Mouse (Mus musculus) heart, adult 2 months (tissue): ENCODE results near the gene Hexim2. TPM values are rescaled to one million over a fixed set of nuclear protein-coding genes. Genes with fewer than 3 reads are reported as not detected.
A peak's percentile ranks its signal among the peaks of the same experiment; 100 is the strongest.

ENCODE experiments used
- DNase-seq, 2 experiments: peaks; one replicate each; pipeline ENCODE4 v3.0.0; 2021
- H3K27ac ChIP-seq: fragments of 200-600 bp; 2 replicates; pipeline ENCODE4 v1.8.1; 2022
- H3K27me3 ChIP-seq: fragments of 200-500 bp; 2 replicates; pipeline ENCODE4 v1.6.1; 2012; ENCODE audit warnings: mild to moderate bottlenecking, low read length, inconsistent platforms, mixed read lengths; ENCODE audit not compliant: control insufficient read depth, insufficient read depth
- H3K36me3 ChIP-seq: fragments of 200-500 bp; 2 replicates; pipeline ENCODE4 v1.6.1; 2012; ENCODE audit warnings: low read length, inconsistent platforms; ENCODE audit not compliant: control insufficient read depth, insufficient read depth
- H3K4me1 ChIP-seq: fragments of 200-500 bp; 2 replicates; pipeline ENCODE4 v1.6.1; 2011; ENCODE audit warnings: low read length; ENCODE audit not compliant: control insufficient read depth, insufficient read depth
- H3K4me3 ChIP-seq: fragments of 200-600 bp; 2 replicates; pipeline ENCODE4 v1.8.1; 2022
- H3K79me2 ChIP-seq: fragments of 200-500 bp; replicated peaks from 2 replicates; pipeline ENCODE4 v1.6.1; 2012; ENCODE audit warnings: mild to moderate bottlenecking, inconsistent platforms, low read length, moderate library complexity, mixed read lengths; ENCODE audit not compliant: control insufficient read depth, insufficient read depth
- H3K9ac ChIP-seq: fragments of 200-500 bp; 2 replicates; pipeline ENCODE4 v1.6.1; 2012; ENCODE audit warnings: low read depth, mild to moderate bottlenecking, control low read depth, inconsistent platforms, low read length, mixed read lengths
- CTCF ChIP-seq: fragments of 200-600 bp; IDR thresholded peaks from 2 replicates; pipeline ENCODE4 v1.8.1; 2022; ENCODE audit warnings: antibody characterized with exemption, mild to moderate bottlenecking, moderate library complexity
- EP300 ChIP-seq: fragments of 200-500 bp; IDR thresholded peaks from 2 replicates; pipeline ENCODE4 v1.6.1; 2011; ENCODE audit warnings: low read depth, low read length, control low read depth; ENCODE audit not compliant: insufficient read depth
- POLR2A ChIP-seq: fragments of 200-500 bp; IDR thresholded peaks from 2 replicates; pipeline ENCODE4 v1.6.1; 2011; ENCODE audit warnings: mild to moderate bottlenecking, low read depth, low read length, control low read depth; ENCODE audit not compliant: insufficient read depth
- WGBS: fragments of 180-500 bp; shearing (Covaris S2); methylation state at CpG from one replicate; pipeline ENCODE4 v1.1.7; 2018; 5-methylcytosine and 5-hydroxymethylcytosine counted together
- intact Hi-C: fragments of 180-260 bp; cut with DNase I; formaldehyde crosslinking; loops from one replicate; pipeline ENCODE4 v1.15.1; 2025
- polyA plus RNA-seq: library from polyadenylated mRNA; depleted of rRNA; stranded (reverse); fragments of >200 nt; gene quantifications from 2 replicates; pipeline ENCODE4 v1.2.3, GENCODE M21; 2012
- total RNA-seq, 2 experiments: library from RNA; stranded (reverse); gene quantifications; 2 replicates each; pipeline ENCODE4 v1.2.3; 2021

Gene Hexim2
- total and polyA plus RNA-seq, 3 experiments = 1.3 to 2.6 (median 1.9) TPM

DNA sequence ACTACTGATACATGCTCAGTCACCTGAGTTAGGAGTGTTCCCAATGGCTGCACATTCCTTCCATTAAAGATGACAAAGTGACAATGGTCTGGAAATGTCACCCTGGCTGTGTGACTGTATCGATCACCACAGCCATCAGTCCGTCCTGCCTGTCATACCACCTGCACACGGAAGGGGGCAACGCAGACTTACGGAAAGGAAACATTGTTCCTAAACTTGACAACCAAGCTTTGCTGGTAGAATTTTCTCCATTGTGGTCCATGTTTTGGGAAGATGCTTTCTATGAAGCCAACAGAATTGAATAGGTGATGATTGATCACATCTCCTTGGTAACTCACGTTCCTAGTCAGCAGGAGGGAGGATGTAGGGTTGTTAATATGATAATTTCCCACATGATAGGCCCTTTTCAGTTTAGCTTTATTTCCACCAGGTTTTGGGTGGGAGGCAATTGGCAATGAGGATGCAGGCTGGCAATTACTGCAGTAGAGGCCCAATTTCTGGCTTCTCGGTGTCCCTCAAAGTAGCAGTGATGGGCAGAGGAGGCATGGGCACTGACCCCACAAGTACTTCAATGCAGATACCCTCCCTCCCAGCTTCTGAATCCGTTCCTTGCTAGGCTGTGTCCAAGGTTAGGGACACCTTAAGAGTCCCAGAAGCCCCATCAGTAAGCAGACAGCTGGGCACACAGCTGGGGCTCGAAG lies 36.6 kb downstream of the Hexim2 start:
- Histone ChIP-seq H3K36me3 (no peaks in the 10 kb centered on the region), H3K9ac (no peak overlapping the region), H3K27ac (no peak overlapping the region), H3K4me3 (no peak overlapping the region), H3K4me1 (peaks cover 4% of the 10 kb centered on the region), H3K79me2 (peaks cover 4% of the 10 kb centered on the region; the same call in 1 of the 2 replicates), H3K27me3 (no peaks in the 10 kb centered on the region)
- TF ChIP-seq CTCF (peak; percentile 99), POLR2A (no peak), EP300 (peak; percentile 94)
- DNase-seq = peak; percentile 74 to 83
- WGBS = 28% methylated on average over 9 of the region's 9 CpGs
- intact Hi-C loops = loop anchor here (1.0 to 2.0 kb wide), 4 partner anchors 16 to 156 kb away; no protein-coding TSS in a partner anchor

GRCm38 (mm10) chr11:103169664-103170063 lies 37.4 kb downstream of the Hexim2 start:
- H3K36me3 ChIP-seq = no peaks in the 10 kb centered on the region
- H3K79me2 ChIP-seq = peaks cover 4% of the 10 kb centered on the region; the same call in 1 of the 2 replicates
- no peaks in the 10 kb centered on the region for H3K27me3 ChIP-seq
- no peak for DNase-seq
- 90% methylated on average over 5 of the region's 5 CpGs for WGBS
- no peak overlapping the region for H3K4me3 ChIP-seq
- intact Hi-C loops = loop anchor here (2.0 kb wide), 2 partner anchors 63 to 103 kb away; no protein-coding TSS in a partner anchor
- no peak overlapping the region for H3K9ac ChIP-seq
- no peak overlapping the region for H3K27ac ChIP-seq
- H3K4me1 ChIP-seq = peaks cover 8% of the 10 kb centered on the region
- TF ChIP-seq POLR2A (no peak), CTCF (no peak), EP300 (no peak)

DNA sequence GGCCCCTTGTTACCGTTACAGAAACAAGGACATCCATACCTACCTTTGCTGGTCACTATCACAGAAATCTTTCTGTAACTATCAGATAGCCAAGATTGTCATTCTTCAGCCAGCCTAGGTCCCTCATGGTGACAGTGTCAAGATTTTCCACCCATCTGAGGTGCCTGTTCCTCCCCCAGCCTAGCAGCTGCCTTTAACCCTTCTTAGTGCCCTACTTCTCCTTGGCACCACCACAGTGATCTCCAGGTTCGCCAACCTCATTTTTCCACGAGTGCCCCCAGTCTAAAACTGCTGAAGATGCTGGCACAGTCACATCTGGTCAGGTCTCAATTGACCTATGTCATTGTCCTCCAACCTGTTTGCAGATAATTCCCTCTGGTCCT lies 37.9 kb downstream of the Hexim2 start:
- Histone ChIP-seq H3K36me3 (no peaks in the 10 kb centered on the region), H3K27ac (no peak overlapping the region), H3K9ac (no peak overlapping the region), H3K4me1 (peaks cover 8% of the 10 kb centered on the region), H3K79me2 (peaks cover 4% of the 10 kb centered on the region; the same call in 1 of the 2 replicates), H3K27me3 (no peaks in the 10 kb centered on the region), H3K4me3 (peak overlapping the region; percentile 84)
- intact Hi-C loops = no loop called here
- no peak for TF ChIP-seq POLR2A
- TF ChIP-seq EP300 = no peak
- no peak for TF ChIP-seq CTCF
- 71% methylated on average over 3 of the region's 3 CpGs for WGBS
- DNase-seq = no peak

GRCm38 (mm10) chr11:103170494-103171285 lies 38.5 kb downstream of the Hexim2 start, which contains the start of gene Fmnl1:
Gene Fmnl1 (plus strand): TSS chr11:103171107.
- H3K79me2 ChIP-seq = peaks cover 4% of the 10 kb centered on the region; the same call in 1 of the 2 replicates
- H3K27me3 ChIP-seq = no peaks in the 10 kb centered on the region
- intact Hi-C loops = no loop called here
- peaks cover 11% of the 10 kb centered on the region for H3K4me1 ChIP-seq
- H3K36me3 ChIP-seq = no peaks in the 10 kb centered on the region
- 2% methylated on average over 73 of the region's 84 CpGs for WGBS
- peak within 1 kb of the TSS; percentile 84 for H3K4me3 ChIP-seq
- DNase-seq = peak; percentile 77 to 84
- TF ChIP-seq EP300 (no peak), POLR2A (no peak)
- peak within 1 kb of the TSS; percentile 97 for H3K9ac ChIP-seq
- H3K27ac ChIP-seq = peak within 1 kb of the TSS; percentile 78

- peak overlapping the region; percentile 97 for H3K9ac ChIP-seq
Observed at GRCm38 (mm10) chr11:103171286-103171620, 39.0 kb downstream of the Hexim2 start.

More at GRCm38 (mm10) chr11:103171286-103171620, 39.0 kb downstream of the Hexim2 start:
- H3K79me2 ChIP-seq = peaks cover 4% of the 10 kb centered on the region; the same call in 1 of the 2 replicates
- DNase-seq = no peak
- WGBS = 5% methylated on average over 23 of the region's 23 CpGs
- peak overlapping the region; percentile 78 for H3K27ac ChIP-seq
- H3K36me3 ChIP-seq = no peaks in the 10 kb centered on the region
- no peak for TF ChIP-seq POLR2A
- TF ChIP-seq CTCF = no peak
- TF ChIP-seq EP300 = no peak
- no peaks in the 10 kb centered on the region for H3K27me3 ChIP-seq
- peak overlapping the region; percentile 84 for H3K4me3 ChIP-seq
- H3K4me1 ChIP-seq = peaks cover 11% of the 10 kb centered on the region
- intact Hi-C loops = no loop called here
